Mouse (Mus musculus): Measurements from ENCODE around the gene Cradd. TPM values are rescaled to one million over a fixed set of nuclear protein-coding genes. Genes with fewer than 3 reads are reported as not detected.

The Cradd gene
- polyA plus RNA-seq, 1 experiment from 2014 or later: 9.8 TPM

GRCm38 (mm10) chr10:95292269-95292668, 31.7 kb downstream of the Cradd start:
- no peak for ATAC-seq (ENCODE audit: low FRiP score, low TSS enrichment)
- 85% methylated on average over 5 of the region's 5 CpGs for WGBS

GRCm38 (mm10) chr10:95291133-95291876, 32.6 kb downstream of the Cradd start:
- Histone ChIP-seq H3K27me3 (ENCODE audit: control insufficient read depth, insufficient read depth, low read length) (no peaks in the 10 kb centered on the region), H3K4me1 (replicated peaks; ENCODE audit: control insufficient read depth, insufficient read depth) (no peaks in the 10 kb centered on the region), H3K4me3 (ENCODE audit: low read depth, low read length) (no peak overlapping the region), H3K4me2 (replicated peaks; ENCODE audit: low read depth) (no peak overlapping the region), H3K27ac (replicated peaks) (no peak overlapping the region), H3K9me3 (ENCODE audit: control insufficient read depth, low read length) (no peaks in the 10 kb centered on the region), H3K9ac (ENCODE audit: low read length) (no peak overlapping the region), H3K36me3 (ENCODE audit: control insufficient read depth, insufficient read depth, low read length) (no peaks in the 10 kb centered on the region)
- ATAC-seq (ENCODE audit: low FRiP score, low TSS enrichment) (no peak), DNase-seq (ENCODE audit: low spot score) (no peak)
- whole genome bisulfite sequencing: 83% methylated on average over 13 of the region's 13 CpGs
- no peak for TF ChIP-seq EP300 (optimal IDR thresholded peaks at IDR 0.05)
- no peak for TF ChIP-seq CTCF (IDR thresholded peaks at IDR 0.05; ENCODE audit: low read depth)

More at GRCm38 (mm10) chr10:95292269-95292668, 31.7 kb downstream of the Cradd start:
- Histone ChIP-seq H3K27ac (replicated peaks) (no peak overlapping the region), H3K9ac (ENCODE audit: low read length) (no peak overlapping the region), H3K4me2 (replicated peaks; ENCODE audit: low read depth) (no peak overlapping the region), H3K4me3 (ENCODE audit: low read depth, low read length) (no peak overlapping the region), H3K9me3 (ENCODE audit: control insufficient read depth, low read length) (no peaks in the 10 kb centered on the region), H3K36me3 (ENCODE audit: control insufficient read depth, insufficient read depth, low read length) (no peaks in the 10 kb centered on the region), H3K27me3 (ENCODE audit: control insufficient read depth, insufficient read depth, low read length) (no peaks in the 10 kb centered on the region), H3K4me1 (replicated peaks; ENCODE audit: control insufficient read depth, insufficient read depth) (no peaks in the 10 kb centered on the region)
- no peak for TF ChIP-seq EP300 (optimal IDR thresholded peaks at IDR 0.05)
- no peak for TF ChIP-seq CTCF (IDR thresholded peaks at IDR 0.05; ENCODE audit: low read depth)
- no peak for DNase-seq (ENCODE audit: low spot score)

- no peaks in the 10 kb centered on the region for H3K27me3 ChIP-seq (ENCODE audit: control insufficient read depth, insufficient read depth, low read length)
- no peak for ATAC-seq (ENCODE audit: low FRiP score, low TSS enrichment)
- H3K4me3 ChIP-seq (ENCODE audit: low read depth, low read length): no peak overlapping the region
- TF ChIP-seq EP300 (optimal IDR thresholded peaks at IDR 0.05) (no peak), CTCF (IDR thresholded peaks at IDR 0.05; ENCODE audit: low read depth) (no peak)
- DNase-seq (ENCODE audit: low spot score): no peak
- no peak overlapping the region for H3K27ac ChIP-seq (replicated peaks)
- H3K4me2 ChIP-seq (replicated peaks; ENCODE audit: low read depth): no peak overlapping the region
- H3K36me3 ChIP-seq (ENCODE audit: control insufficient read depth, insufficient read depth, low read length): no peaks in the 10 kb centered on the region
- 68% methylated on average over 8 of the region's 8 CpGs for WGBS
- H3K9ac ChIP-seq (ENCODE audit: low read length): no peak overlapping the region
- no peaks in the 10 kb centered on the region for H3K9me3 ChIP-seq (ENCODE audit: control insufficient read depth, low read length)
- H3K4me1 ChIP-seq (replicated peaks; ENCODE audit: control insufficient read depth, insufficient read depth): no peaks in the 10 kb centered on the region
Measured at GRCm38 (mm10) chr10:95289819-95290218, 34.1 kb downstream of the Cradd start.

GRCm38 (mm10) chr10:95288206-95288605, 35.7 kb downstream of the Cradd start:
- DNase-seq (ENCODE audit: low spot score) (no peak), ATAC-seq (ENCODE audit: low FRiP score, low TSS enrichment) (no peak)
- Histone ChIP-seq H3K4me3 (ENCODE audit: low read depth, low read length) (no peak overlapping the region), H3K9ac (ENCODE audit: low read length) (no peak overlapping the region), H3K4me1 (replicated peaks; ENCODE audit: control insufficient read depth, insufficient read depth) (no peaks in the 10 kb centered on the region), H3K27me3 (ENCODE audit: control insufficient read depth, insufficient read depth, low read length) (no peaks in the 10 kb centered on the region), H3K9me3 (ENCODE audit: control insufficient read depth, low read length) (no peaks in the 10 kb centered on the region), H3K36me3 (ENCODE audit: control insufficient read depth, insufficient read depth, low read length) (no peaks in the 10 kb centered on the region), H3K27ac (replicated peaks) (no peak overlapping the region), H3K4me2 (replicated peaks; ENCODE audit: low read depth) (no peak overlapping the region)
- 74% methylated on average over 4 of the region's 4 CpGs for WGBS
- no peak for TF ChIP-seq CTCF (IDR thresholded peaks at IDR 0.05; ENCODE audit: low read depth)
- TF ChIP-seq EP300 (optimal IDR thresholded peaks at IDR 0.05): no peak

- Histone ChIP-seq H3K4me2 (replicated peaks; ENCODE audit: low read depth) (no peak overlapping the region), H3K27ac (replicated peaks) (no peak overlapping the region), H3K4me3 (ENCODE audit: low read depth, low read length) (no peak overlapping the region), H3K36me3 (ENCODE audit: control insufficient read depth, insufficient read depth, low read length) (no peaks in the 10 kb centered on the region), H3K9ac (ENCODE audit: low read length) (no peak overlapping the region), H3K4me1 (replicated peaks; ENCODE audit: control insufficient read depth, insufficient read depth) (no peaks in the 10 kb centered on the region), H3K9me3 (ENCODE audit: control insufficient read depth, low read length) (no peaks in the 10 kb centered on the region), H3K27me3 (ENCODE audit: control insufficient read depth, insufficient read depth, low read length) (no peaks in the 10 kb centered on the region)
- DNase-seq (ENCODE audit: low spot score) (no peak), ATAC-seq (ENCODE audit: low FRiP score, low TSS enrichment) (no peak)
- 90% methylated on average over 8 of the region's 8 CpGs for WGBS
- TF ChIP-seq CTCF (IDR thresholded peaks at IDR 0.05; ENCODE audit: low read depth) (no peak), EP300 (optimal IDR thresholded peaks at IDR 0.05) (no peak)
Measured at GRCm38 (mm10) chr10:95287351-95287750, 36.6 kb downstream of the Cradd start.

- TF ChIP-seq CTCF (IDR thresholded peaks at IDR 0.05; ENCODE audit: low read depth) (no peak), EP300 (optimal IDR thresholded peaks at IDR 0.05) (no peak)
- no peak for DNase-seq (ENCODE audit: low spot score)
Measured at GRCm38 (mm10) chr10:95283434-95283833, 40.5 kb downstream of the Cradd start.

More at GRCm38 (mm10) chr10:95283434-95283833, 40.5 kb downstream of the Cradd start:
- H3K4me1 ChIP-seq (replicated peaks; ENCODE audit: control insufficient read depth, insufficient read depth): no peaks in the 10 kb centered on the region
- ATAC-seq (ENCODE audit: low FRiP score, low TSS enrichment): no peak
- H3K27me3 ChIP-seq (ENCODE audit: control insufficient read depth, insufficient read depth, low read length): no peaks in the 10 kb centered on the region
- no peaks in the 10 kb centered on the region for H3K36me3 ChIP-seq (ENCODE audit: control insufficient read depth, insufficient read depth, low read length)
- H3K4me3 ChIP-seq (ENCODE audit: low read depth, low read length): no peak overlapping the region
- no peak overlapping the region for H3K4me2 ChIP-seq (replicated peaks; ENCODE audit: low read depth)
- H3K9ac ChIP-seq (ENCODE audit: low read length): no peak overlapping the region
- H3K9me3 ChIP-seq (ENCODE audit: control insufficient read depth, low read length): no peaks in the 10 kb centered on the region
- H3K27ac ChIP-seq (replicated peaks): no peak overlapping the region
- WGBS: 87% methylated on average over 12 of the region's 12 CpGs
